Mouse (Mus musculus) cerebellum, adult 2 months (tissue): ENCODE measurements around the gene P3h3.

Experiments
- CTCF ChIP-seq: fragments of 200-500 bp; IDR thresholded peaks from 2 replicates; pipeline ENCODE4 v1.5.1; 2011; ENCODE audit warnings: low read depth, mild to moderate bottlenecking, control low read depth, low read length, moderate library complexity, borderline replicate concordance; ENCODE audit not compliant: insufficient read depth
- POLR2A ChIP-seq: fragments of 200-500 bp; IDR thresholded peaks from 2 replicates; pipeline ENCODE4 v1.6.1; 2011; ENCODE audit warnings: low read length, control low read depth, borderline replicate concordance; ENCODE audit not compliant: insufficient read depth

DNA sequence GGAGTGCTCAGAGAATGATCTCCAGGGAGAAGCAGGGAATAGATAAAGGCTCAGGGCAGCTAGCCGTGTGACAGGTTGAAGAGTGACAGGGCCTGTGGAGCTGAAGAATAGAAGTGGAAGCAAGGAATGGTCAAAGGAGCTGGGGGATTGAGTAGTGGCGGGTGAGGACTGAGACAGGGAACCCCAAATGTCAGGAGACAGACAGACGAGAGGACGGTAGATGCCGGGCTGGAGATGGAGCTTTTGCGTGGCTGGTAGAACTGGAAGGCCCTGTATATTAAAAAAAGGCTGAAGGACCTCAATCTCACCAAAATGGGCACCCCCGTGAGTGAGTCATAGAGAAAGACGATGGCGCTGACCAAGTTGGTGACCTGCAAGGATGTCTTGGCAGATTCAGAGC is 3.0 kb upstream of the P3h3 start:
- no peak for TF ChIP-seq CTCF
- TF ChIP-seq POLR2A = no peak
